In genomic region chr6:84105148-84106022, GRCm38 (mm10) we compare ENCODE assay signal across 8 mouse cellular contexts.
DNase-seq lines count a peak whose midpoint lies in the region; ATAC-seq and TF ChIP-seq lines count a peak whose summit lies in the region.

No protein-coding gene starts in this region.

- no peak for TF ChIP-seq POLR2A in kidney, adult 2 months (IDR thresholded peaks at IDR 0.05; ENCODE audit: low read depth, low read length)

- H3K27ac ChIP-seq in kidney, adult 2 months (ENCODE audit: insufficient read depth, low read depth, low read length) = no peak overlapping the region
- H3K27ac ChIP-seq in heart, embryonic 16.5 days (ENCODE audit: low read length) = no peak overlapping the region
- H3K27ac ChIP-seq in midbrain, embryonic 10.5 days (replicated peaks) = peak overlapping the region; percentile 74

- DNase-seq in kidney, adult 2 months = peak; percentile 25
- DNase-seq in kidney, adult 11 months = no peak
- DNase-seq in embryo, embryonic 11 days = peak; percentile 91
- peak; percentile 21 for DNase-seq in layer of hippocampus, adult 9-11 months
- peak; percentile 67 for DNase-seq in midbrain, embryonic 10.5 days (ENCODE audit: low spot score)
- peak; percentile 47 for DNase-seq in yolk sac, embryonic 10.5 days (ENCODE audit: low spot score)
- no peak for DNase-seq in ovary, adult 18-20 months (ENCODE audit: low spot score)

- H3K4me1 ChIP-seq in kidney, adult 2 months (ENCODE audit: control insufficient read depth, insufficient read depth, low read length) = no peaks in the 10 kb centered on the region
- peaks cover 4% of the 10 kb centered on the region for H3K4me1 ChIP-seq in heart, embryonic 16.5 days (ENCODE audit: control insufficient read depth, insufficient read depth, low read length)
- peaks cover 34% of the 10 kb centered on the region for H3K4me1 ChIP-seq in midbrain, embryonic 10.5 days

- no peaks in the 10 kb centered on the region for H3K9me3 ChIP-seq in heart, embryonic 16.5 days (replicated peaks; ENCODE audit: control insufficient read depth, low read length)
- no peaks in the 10 kb centered on the region for H3K9me3 ChIP-seq in midbrain, embryonic 10.5 days (replicated peaks)

- ATAC-seq in heart, embryonic 16.5 days (replicated peaks; ENCODE audit: extremely low read depth, insufficient read depth, low FRiP score) = peak; percentile 25; the same call in 1 of the 2 replicates

- no peak overlapping the region for H3K4me3 ChIP-seq in kidney, adult 2 months (ENCODE audit: insufficient read depth, low read depth, low read length)
- H3K4me3 ChIP-seq in heart, embryonic 16.5 days (ENCODE audit: low read length) = peak overlapping the region; percentile 43
- H3K4me3 ChIP-seq in midbrain, embryonic 10.5 days = peak overlapping the region; percentile 61

- H3K9ac ChIP-seq in heart, embryonic 16.5 days (ENCODE audit: low read length) = peak overlapping the region; percentile 61

- no peak for TF ChIP-seq CTCF in kidney, adult 2 months (conservative IDR thresholded peaks at IDR 0.05; ENCODE audit: insufficient read depth, insufficient read length, low read depth, low read length)

- H3K4me2 ChIP-seq in heart, embryonic 16.5 days (ENCODE audit: low read depth, low read length) = peak overlapping the region; percentile 65

- no peaks in the 10 kb centered on the region for H3K36me3 ChIP-seq in kidney, adult 2 months (ENCODE audit: control insufficient read depth, insufficient read depth, low read length)
- peaks cover 4% of the 10 kb centered on the region; the same call in 1 of the 2 replicates for H3K36me3 ChIP-seq in heart, embryonic 16.5 days (ENCODE audit: control insufficient read depth, insufficient read depth)
- no peaks in the 10 kb centered on the region for H3K36me3 ChIP-seq in midbrain, embryonic 10.5 days

- H3K27me3 ChIP-seq in kidney, adult 2 months (replicated peaks; ENCODE audit: control insufficient read depth, insufficient read depth, low read length) = no peaks in the 10 kb centered on the region
- peaks cover 7% of the 10 kb centered on the region; the same call in 1 of the 2 replicates for H3K27me3 ChIP-seq in heart, embryonic 16.5 days (ENCODE audit: control insufficient read depth, insufficient read depth, low read length)
- H3K27me3 ChIP-seq in midbrain, embryonic 10.5 days (ENCODE audit: low read depth, poor library complexity, severe bottlenecking) = peaks cover 72% of the 10 kb centered on the region

- WGBS in kidney, adult 2 months = 10% methylated on average over 40 of the region's 40 CpGs
- WGBS in heart, embryonic 16.5 days = 9% methylated on average over 40 of the region's 40 CpGs
- 1% methylated on average over 40 of the region's 40 CpGs for WGBS in midbrain, embryonic 10.5 days

Comparison
In these comparisons a context has a peak if more than half of its experiments do, and no peak if none do; other contexts are left out.
1. DNase-seq: peak in kidney, adult 2 months (single experiment), embryo, embryonic 11 days (single experiment), layer of hippocampus, adult 9-11 months (single experiment), midbrain, embryonic 10.5 days (single experiment) and yolk sac, embryonic 10.5 days (single experiment); none in kidney, adult 11 months (single experiment) and ovary, adult 18-20 months (single experiment).